Mouse (Mus musculus) urinary bladder, postnatal 10 days (tissue): ENCODE data around the gene Tmem89.

Experiments
- DNase-seq: peaks from one replicate; pipeline ENCODE4 v3.0.0; 2022; ENCODE audit warnings: low spot score

The Tmem89 gene

DNA sequence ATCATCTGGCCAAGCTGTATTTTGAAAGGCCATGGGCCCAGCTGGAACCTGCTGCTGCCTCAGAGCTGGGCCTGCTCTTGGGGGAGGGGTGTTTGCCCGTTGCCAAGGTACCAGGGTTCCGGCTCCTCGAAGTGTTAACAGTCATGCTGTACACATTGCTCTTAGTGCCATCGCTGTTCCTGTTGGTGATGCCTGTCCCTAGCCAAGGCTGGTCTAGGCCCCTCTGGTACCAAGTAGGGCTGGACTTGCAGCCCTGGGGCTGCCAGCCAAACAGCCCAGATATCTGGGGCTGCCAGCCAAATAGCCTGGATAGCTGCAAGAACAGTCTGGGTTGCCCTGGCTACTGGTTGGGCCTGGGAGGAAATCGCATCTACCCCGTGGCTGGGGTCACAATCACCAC lies at the start of gene Tmem89:
Gene Tmem89 (plus strand): TSS at position 129 of the 400 bp plus-strand sequence.
- no peak for DNase-seq

DNA sequence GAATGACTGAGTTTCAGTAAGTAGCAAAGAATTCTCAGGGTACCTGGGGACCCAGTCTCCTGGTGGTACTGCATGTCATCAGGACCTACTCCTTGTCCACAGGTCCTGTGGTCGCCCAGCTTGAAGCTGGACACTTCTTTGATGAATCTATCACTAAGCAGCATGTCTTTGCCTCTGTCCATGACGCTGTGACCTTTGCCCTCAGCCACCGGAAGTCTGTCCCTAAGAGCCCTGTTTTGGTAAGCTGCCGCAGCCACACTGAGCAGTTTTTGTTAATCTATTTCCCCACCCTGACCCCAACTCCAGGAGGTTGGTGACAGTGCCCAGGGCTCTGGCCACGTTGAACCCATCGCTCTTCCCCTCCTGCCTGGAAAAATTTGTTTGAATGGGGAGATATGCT lies 2.1 kb upstream of the Tmem89 start:
- no peak for DNase-seq

DNA sequence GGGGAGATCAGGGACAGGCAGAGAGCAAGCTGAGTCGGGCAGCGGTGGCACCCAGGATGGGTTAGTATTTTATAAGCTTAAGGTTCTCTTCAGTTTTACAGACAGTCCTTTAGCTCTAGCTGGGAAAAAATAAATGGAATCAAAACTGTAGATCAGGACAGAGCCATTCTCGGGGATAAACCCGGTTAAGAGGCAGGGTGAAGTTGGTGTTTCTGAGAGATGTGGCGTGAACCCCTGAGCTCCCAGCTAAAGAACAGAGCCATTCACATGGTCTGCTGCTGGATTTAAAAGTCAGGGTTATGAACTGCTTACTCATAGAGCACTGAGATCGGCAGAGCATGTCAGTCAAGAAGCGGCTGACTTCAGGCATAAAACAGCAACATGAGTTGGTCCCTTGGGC lies 1.3 kb upstream of the Tmem89 start:
- no peak for DNase-seq

DNA sequence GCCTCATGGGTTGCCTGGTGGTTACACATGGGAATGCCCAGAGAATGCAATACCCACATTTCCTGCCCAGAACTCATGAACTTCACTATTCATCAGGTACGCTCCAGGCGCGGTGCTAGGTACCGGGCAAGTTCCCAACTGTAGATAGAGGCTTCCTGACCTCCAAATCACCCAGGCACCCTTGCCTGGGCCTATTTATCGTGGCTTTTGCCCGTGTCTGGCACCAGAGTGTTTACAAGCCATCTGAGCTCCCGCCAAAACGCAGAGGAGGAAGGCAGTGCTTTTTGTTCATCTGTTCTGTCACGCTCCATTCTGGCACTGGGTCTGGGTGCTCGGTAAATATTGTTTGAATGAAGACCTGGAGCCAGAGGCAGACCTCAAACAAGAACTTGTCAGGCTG lies 798 bp upstream of the Tmem89 start:
- no peak for DNase-seq

DNA sequence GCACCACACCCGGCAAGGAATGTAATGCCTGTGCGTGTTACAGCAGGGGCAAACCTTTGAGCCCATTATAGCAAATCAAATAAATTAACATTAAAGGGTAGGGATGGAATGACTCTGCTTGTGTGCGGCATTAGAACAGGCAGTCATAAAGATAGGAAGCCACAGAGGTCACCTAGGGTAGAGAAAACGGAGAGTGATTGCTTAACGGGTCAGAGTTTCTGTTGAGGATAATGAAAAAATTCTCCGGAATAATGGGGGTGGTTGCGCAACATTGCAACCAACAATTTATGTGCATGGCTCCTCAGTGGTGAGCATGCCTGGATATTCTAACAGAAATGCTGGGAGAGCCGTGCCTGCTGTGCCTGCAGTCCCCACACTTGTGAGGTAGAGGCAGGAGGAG lies 11.5 kb downstream of the Tmem89 start:
- no peak for DNase-seq

DNA sequence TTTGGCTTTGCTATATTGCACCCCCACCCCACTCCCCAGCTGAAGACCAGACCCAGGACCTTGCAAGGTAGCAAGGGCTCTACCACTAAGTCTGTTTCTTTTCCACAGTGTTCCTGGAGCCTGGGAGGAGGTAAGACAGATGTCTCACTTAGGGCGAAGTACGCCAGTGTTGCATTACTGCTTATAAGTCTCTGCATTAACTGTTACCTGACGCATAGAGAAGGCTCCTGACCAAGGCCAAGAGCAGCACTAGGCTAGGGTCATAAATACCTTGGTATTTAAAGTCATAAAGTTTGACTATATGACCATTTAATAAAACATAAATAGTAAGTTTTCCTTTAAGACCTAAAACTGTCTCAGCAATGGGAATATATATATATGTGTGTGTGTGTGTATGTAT lies 14.0 kb downstream of the Tmem89 start:
- DNase-seq, result no peak

DNA sequence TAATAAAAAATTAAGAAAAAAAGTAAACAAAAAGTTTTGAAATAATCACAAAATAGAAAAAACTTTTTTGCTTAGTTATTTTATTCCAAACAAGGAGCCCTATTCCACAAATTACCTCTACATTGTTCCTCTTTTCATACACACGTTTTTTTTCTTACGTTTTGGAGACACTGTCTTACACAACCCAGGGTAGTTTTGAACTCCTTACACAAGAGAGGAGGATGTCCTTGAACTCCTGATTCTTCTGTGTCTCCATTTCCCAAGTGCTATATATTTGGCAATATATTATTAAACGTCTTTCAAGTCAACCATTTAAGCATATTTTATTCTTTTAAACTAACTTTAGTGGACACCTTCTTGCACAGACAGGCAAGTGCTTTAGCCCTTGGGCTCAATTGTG lies 21.6 kb downstream of the Tmem89 start:
- no peak for DNase-seq

DNA sequence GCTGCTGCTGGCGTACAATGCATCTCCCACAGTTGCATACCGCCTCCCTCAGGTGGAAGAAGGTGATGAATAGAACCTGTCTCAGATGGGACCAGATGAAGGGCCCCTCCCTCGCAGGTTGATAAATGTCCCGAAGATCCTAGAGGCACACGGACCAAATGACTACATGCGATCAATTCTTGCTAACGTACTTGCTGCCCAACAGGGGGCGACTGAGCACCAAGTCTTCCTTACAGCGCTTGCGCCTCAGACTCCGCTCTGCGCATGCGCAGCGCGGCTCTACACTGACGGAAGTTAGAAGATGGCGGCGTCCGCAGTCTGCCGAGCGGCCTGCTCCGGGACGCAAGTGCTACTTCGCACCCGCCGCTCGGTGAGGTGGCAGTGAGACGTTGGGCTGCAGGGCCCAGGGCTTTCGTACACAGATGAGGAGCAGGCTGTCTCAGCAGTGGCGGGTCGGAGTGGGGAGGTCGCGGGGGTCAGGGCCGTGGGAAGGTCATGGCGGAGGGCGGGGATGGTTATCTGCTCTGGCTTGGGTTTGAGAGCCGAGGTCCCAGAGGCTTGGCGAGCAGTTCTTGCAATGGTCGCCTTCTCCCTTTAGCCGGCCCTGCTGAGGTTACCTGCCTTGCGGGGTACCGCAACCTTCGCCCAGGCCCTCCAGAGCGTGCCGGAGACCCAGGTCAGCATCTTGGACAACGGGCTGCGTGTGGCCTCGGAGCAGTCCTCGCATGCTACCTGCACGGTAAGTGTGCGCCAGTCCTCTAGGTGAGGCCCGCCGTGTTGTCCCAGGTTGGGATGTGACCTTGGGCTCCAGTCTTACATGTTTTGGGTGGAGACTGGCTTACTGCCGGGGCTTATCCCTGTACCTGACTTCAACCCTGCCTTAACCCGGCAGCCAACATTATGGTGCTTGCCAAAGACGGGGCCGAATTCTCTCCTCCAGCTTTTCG lies 22.3 kb downstream of the Tmem89 start, which contains the start of gene Uqcrc1:
Gene Uqcrc1 (plus strand): TSS at position 216 of the 947 bp plus-strand sequence.
- peak; percentile 82 for DNase-seq

DNA sequence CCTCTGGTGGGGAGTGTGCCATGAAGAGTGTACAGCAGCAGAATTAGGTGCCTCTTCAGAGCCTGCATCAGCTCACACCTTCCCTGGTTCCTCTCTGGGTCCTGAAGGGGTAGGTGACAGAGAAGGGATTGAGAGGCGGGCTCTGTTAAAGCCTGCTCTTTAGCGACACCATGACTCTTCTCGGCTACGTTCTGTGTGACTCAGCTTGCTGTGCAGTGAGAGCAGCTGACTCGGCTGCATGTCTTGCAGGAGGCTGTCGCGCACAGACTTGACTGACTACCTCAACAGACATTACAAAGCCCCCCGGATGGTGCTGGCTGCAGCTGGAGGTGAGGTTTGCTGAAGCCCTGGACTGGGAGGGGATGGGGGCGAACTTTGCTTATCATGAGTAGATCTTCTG lies 30.7 kb downstream of the Tmem89 start:
- DNase-seq, result no peak

DNA sequence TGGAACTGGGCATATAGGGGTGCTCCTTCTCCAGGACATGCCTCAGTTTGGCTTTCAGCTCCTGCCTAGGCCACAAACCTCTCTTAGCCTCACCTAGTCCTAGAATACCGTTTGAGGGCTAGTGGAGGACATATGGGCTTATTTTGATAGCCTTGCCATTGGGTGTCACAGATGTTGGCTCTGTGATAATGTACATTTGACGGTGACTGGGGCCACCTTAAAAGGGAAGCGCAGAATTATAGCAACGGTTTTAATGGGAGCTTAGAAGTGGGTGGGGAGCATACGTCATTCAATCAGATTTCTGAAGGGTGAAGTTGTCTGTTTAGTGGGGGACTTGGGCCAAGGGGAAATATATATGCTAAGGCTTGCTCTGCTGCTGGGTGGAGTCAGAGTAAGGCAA lies 31.2 kb downstream of the Tmem89 start:
- no peak for DNase-seq

DNA sequence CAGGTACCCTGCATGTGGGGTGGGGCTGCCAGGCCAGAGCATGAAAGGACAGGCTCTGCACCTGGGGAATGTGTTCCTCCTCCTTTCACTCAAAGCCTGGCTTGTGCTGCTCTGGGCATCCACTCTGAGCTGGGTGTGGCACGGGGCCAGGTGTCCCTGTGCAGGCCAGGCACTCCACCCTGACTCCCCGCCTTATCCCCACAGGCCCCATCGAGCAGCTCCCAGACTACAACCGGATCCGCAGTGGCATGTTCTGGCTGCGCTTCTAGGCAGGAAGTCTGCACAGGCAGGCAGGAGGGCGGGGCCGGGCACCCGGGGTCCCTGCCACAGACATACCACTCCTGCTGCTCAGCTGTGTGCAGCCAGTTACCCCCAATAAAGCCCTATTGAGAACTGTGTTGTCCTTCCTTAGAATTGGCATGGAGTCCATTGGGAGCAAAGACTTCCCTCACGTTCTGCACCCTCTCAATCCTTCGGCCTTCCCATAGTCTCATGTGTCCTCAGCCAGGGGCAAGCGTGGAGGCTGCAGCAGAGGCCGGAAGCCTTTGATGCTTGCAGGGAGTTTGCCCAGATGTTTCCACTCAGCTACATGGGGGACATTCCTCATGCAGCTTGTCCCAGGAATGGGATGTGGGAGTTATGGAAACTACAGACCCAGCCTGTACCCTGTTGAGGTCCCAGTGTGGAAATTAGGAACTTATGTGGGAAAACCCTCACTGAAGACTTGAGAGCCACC lies 35.0 kb downstream of the Tmem89 start:
- DNase-seq, result no peak

DNA sequence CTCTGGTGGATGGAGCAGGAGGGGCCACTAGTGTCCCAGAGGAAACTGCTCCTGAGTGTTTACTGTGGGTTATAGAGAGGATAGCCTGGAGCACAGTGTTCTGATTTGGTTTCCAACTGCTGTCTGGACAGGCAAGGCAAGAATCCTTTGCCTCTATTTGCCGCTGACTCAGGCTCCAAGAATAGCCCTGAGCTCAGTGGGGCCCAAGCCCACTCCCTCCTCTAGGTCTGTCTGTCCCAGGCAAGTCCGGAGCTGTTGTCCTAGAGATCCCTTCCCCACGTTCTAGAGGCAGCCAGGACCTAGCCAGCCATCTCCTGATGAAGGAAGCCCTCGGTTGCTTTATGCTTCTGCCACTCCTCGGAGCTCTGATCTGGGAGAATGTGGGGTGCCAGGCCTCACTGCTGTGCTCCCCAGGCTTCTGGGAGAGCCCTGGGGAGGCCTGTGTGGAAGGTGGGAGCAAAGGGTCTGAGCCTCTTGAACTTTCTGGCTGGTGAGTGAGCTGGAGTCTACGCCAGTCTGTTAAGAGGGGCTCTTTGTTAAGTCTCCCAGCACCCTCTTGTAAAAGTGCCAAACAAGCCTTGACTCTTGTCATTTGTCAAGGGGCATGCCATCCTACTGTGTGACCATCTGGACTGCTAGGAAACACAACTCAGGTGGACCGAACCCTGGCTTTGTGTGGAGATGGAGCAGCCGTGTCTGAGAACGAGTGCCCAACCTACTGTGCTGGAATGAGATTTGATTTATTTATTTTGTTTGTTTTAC lies 35.7 kb downstream of the Tmem89 start:
- no peak for DNase-seq

DNA sequence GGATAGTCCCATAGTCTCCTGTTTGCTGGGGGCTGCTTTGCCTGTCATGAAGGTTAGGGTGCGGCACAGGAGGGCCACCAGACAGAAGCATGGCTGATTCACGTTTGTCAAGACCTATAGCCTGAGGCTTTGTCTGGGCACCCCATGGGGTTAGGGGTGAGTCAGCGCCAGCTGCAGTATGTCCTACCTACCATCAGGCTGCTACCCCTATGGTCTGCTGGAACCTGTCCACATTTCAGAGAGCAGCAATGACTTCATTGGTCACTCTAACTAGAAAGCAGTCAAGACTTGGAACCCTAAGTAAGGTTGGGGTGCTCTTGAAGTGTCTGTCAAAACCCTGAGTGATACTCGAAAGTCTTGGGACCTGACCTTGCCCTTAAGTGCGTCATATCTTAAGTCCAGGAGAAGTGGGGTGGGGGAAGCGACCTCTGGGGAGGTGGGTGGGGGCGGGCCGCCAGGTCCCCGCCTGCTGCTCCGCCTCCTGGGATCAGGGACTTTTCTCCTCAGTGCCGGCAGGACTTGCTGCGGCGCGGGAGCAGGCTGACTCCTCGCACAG lies 38.7 kb downstream of the Tmem89 start, which contains the start of gene Col7a1:
Gene Col7a1 (plus strand): TSS at position 506 of the 556 bp plus-strand sequence.
- no peak for DNase-seq

DNA sequence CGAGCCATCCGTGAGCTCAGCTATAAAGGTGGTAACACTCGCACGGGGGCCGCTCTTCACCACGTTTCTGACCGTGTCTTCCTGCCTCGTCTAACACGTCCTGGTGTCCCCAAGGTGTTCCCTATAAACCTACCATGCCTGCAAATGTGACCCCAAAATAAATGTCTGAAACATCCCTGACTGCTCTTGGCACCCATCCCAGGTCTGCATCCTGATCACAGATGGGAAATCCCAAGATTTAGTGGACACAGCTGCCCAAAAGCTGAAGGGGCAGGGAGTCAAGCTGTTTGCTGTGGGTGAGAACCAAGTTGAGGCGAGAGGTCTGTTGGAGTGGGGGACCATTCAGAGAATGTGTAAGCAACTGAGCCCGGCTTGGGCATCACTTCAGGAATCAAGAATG lies 40.8 kb downstream of the Tmem89 start:
- DNase-seq, result no peak

DNA sequence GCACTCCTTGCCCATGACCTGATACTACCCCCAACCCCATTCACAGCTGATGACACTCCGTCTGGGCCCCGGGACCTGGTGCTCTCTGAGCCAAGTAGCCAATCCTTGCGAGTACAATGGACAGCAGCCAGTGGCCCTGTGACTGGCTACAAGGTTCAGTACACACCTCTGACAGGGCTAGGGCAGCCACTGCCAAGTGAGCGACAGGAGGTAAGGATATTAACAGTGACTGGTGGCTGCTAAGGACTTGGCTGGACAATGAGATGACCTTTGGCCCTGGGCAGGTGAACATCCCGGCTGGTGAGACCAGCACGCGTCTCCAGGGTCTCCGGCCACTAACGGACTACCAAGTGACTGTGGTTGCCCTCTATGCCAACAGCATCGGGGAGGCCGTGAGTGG lies 41.4 kb downstream of the Tmem89 start:
- no peak for DNase-seq

DNA sequence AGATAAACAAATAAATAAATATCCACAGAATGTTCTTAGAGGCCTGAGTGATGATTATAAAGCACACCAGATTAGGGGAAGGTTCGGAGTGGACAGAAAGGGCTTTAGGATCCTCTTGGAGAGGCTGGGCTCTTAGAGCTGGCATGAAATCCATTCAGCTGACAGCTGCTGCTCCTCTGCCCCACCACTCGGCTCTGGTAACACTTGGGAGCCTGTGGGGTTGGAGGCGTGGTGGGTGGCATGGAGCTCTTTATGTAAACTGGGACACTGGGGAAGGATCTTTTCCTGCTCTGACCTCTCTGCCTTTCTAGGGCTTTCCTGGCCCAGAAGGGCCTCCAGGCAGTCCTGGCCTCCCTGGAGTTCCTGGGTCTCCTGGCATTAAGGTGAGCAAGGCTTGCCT lies 49.2 kb downstream of the Tmem89 start:
- DNase-seq, result no peak

DNA sequence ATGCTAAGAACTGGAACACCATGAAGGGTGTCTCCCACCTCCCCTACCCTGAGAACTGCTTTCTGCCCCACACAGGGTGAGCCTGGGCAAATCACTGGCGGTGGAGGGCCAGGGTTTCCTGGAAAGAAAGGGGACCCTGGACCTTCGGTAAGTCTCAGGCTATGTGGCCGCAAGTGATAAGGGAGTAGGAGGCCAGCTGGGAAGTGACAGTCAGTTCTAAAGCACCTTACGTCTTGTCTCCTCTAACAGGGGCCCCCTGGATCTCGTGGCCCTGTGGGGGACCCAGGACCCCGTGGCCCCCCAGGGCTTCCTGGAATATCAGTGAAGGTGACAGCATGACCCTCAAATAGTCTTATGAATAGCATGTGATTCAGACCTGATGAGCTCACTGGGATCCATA lies 49.9 kb downstream of the Tmem89 start:
- no peak for DNase-seq
